In genomic region chr14:23095158-23096016, GRCm38 (mm10) we compare ENCODE assay signal across 13 mouse cellular contexts.
DNase-seq lines count a peak whose midpoint lies in the region; ATAC-seq and TF ChIP-seq lines count a peak whose summit lies in the region.
"Had no signal": no experiment of that assay in that cellular context is flagged by ENCODE, and none has a peak within 500 bp of the region (broad histone marks: within the 10 kb centered on the region; RNA-seq: fewer than 3 reads in every experiment).

No protein-coding gene starts in this region.

- peak; percentile 77 for DNase-seq in brain, embryonic 14.5 days (ENCODE audit: low read depth)
- DNase-seq in midbrain, embryonic 10.5 days (ENCODE audit: low spot score): no peak
- DNase-seq in frontal cortex, postnatal 10 days (ENCODE audit: low spot score in 2 of 2): no peak
- no peak for DNase-seq in left cerebral cortex, postnatal 25 days (ENCODE audit: low spot score in 2 of 2)
- DNase-seq: cerebellum, adult 9-11 months had no signal

- ATAC-seq in forebrain, embryonic 12.5 days (ENCODE audit: low FRiP score): peak; percentile 69
- ATAC-seq in hindbrain, embryonic 15.5 days (ENCODE audit: low FRiP score, low read depth): no peak
- no peak for ATAC-seq in monocyte, adult 5-6 weeks (replicated peaks; ENCODE audit: insufficient number of reproducible peaks, low FRiP score, low TSS enrichment, poor library complexity, severe bottlenecking)
- ATAC-seq: intestine, embryonic 15.5 days had no signal

- H3K4me2 ChIP-seq in forebrain, embryonic 12.5 days: peak overlapping the region; percentile 0; the same call in 1 of the 2 replicates
- 0 out of 2 replicates have a peak overlapping the region, but pooled peaks have one; percentile 2 for H3K4me2 ChIP-seq in hindbrain, embryonic 15.5 days
- H3K4me2 ChIP-seq: intestine, embryonic 15.5 days; limb, embryonic 15.5 days; lung, embryonic 14.5 days had no signal

- intact Hi-C loops in left cerebral cortex, postnatal 25 days (cut with DNase I): no loop called here

- H3K36me3 ChIP-seq in forebrain, embryonic 12.5 days (replicated peaks): no peaks in the 10 kb centered on the region
- H3K36me3 ChIP-seq in hindbrain, embryonic 15.5 days: no peaks in the 10 kb centered on the region
- no peaks in the 10 kb centered on the region for H3K36me3 ChIP-seq in midbrain, embryonic 10.5 days
- H3K36me3 ChIP-seq: embryonic facial prominence, embryonic 10.5 days; intestine, embryonic 15.5 days; limb, embryonic 15.5 days had no signal

- H3K4me1 ChIP-seq in forebrain, embryonic 12.5 days: peaks cover 29% of the 10 kb centered on the region
- peaks cover 21% of the 10 kb centered on the region for H3K4me1 ChIP-seq in hindbrain, embryonic 15.5 days (replicated peaks)
- peaks cover 20% of the 10 kb centered on the region for H3K4me1 ChIP-seq in midbrain, embryonic 10.5 days
- H3K4me1 ChIP-seq: intestine, embryonic 15.5 days had no signal

- H3K27ac ChIP-seq in forebrain, embryonic 12.5 days: peak overlapping the region; percentile 72
- H3K27ac ChIP-seq in hindbrain, embryonic 15.5 days (replicated peaks): peak overlapping the region; percentile 46
- H3K27ac ChIP-seq in midbrain, embryonic 10.5 days (replicated peaks): peak overlapping the region; percentile 61; the same call in 1 of the 2 replicates
- H3K27ac ChIP-seq: intestine, embryonic 15.5 days; limb, embryonic 15.5 days had no signal

- TF ChIP-seq POLR2A in brain, embryonic 14.5 days (IDR thresholded peaks at IDR 0.05; ENCODE audit: borderline replicate concordance, extremely low read depth, insufficient read depth, insufficient read length, poor library complexity, severe bottlenecking): no peak

- H3K4me3 ChIP-seq in forebrain, embryonic 12.5 days (replicated peaks): no peak overlapping the region
- H3K4me3 ChIP-seq in hindbrain, embryonic 15.5 days: no peak overlapping the region
- no peak overlapping the region for H3K4me3 ChIP-seq in midbrain, embryonic 10.5 days
- H3K4me3 ChIP-seq: embryonic facial prominence, embryonic 10.5 days; intestine, embryonic 15.5 days; limb, embryonic 15.5 days had no signal

- H3K9ac ChIP-seq in forebrain, embryonic 12.5 days: no peak overlapping the region
- no peak overlapping the region for H3K9ac ChIP-seq in hindbrain, embryonic 15.5 days
- H3K9ac ChIP-seq: intestine, embryonic 15.5 days; limb, embryonic 15.5 days; lung, embryonic 14.5 days had no signal

- WGBS in forebrain, embryonic 12.5 days: 35% methylated on average over 10 of the region's 10 CpGs
- WGBS in hindbrain, embryonic 15.5 days: 52% methylated on average over 10 of the region's 10 CpGs
- 59% methylated on average over 10 of the region's 10 CpGs for WGBS in midbrain, embryonic 10.5 days

- no peak for TF ChIP-seq CTCF in brain, embryonic 14.5 days (IDR thresholded peaks at IDR 0.05; ENCODE audit: borderline replicate concordance, extremely low read depth, insufficient read depth, insufficient read length)

- 0 out of 2 replicates have a peak, but pooled peaks cover 2% of the 10 kb centered on the region for H3K27me3 ChIP-seq in forebrain, embryonic 12.5 days
- H3K27me3 ChIP-seq in hindbrain, embryonic 15.5 days: no peaks in the 10 kb centered on the region
- H3K27me3 ChIP-seq in midbrain, embryonic 10.5 days (ENCODE audit: low read depth, poor library complexity, severe bottlenecking): no peaks in the 10 kb centered on the region
- H3K27me3 ChIP-seq: CH12.LX; intestine, embryonic 15.5 days; limb, embryonic 15.5 days had no signal

- no peaks in the 10 kb centered on the region for H3K9me3 ChIP-seq in forebrain, embryonic 12.5 days
- no peaks in the 10 kb centered on the region for H3K9me3 ChIP-seq in hindbrain, embryonic 15.5 days
- H3K9me3 ChIP-seq in midbrain, embryonic 10.5 days (replicated peaks): no peaks in the 10 kb centered on the region
- H3K9me3 ChIP-seq: embryonic facial prominence, embryonic 10.5 days; intestine, embryonic 15.5 days; limb, embryonic 15.5 days had no signal
